Mouse (Mus musculus) kidney, embryonic 15.5 days (tissue): Measurements from ENCODE around the gene Clec11a. TPM values are rescaled to one million over a fixed set of nuclear protein-coding genes. Genes with fewer than 3 reads are reported as not detected.
A peak's percentile ranks its signal among the peaks of the same experiment; 100 is the strongest.

Experiments
- ATAC-seq: fragments of 200-750 bp; cut with Nextera tagmentation; replicated peaks from 2 replicates; pipeline ENCODE4 v1.8.0; 2017; ENCODE audit warnings: moderate TSS enrichment; ENCODE audit not compliant: low FRiP score
- H3K27ac ChIP-seq: fragments of 300-500 bp; sonication (generic); 2 replicates; pipeline ENCODE4 v1.5.1; 2015; ENCODE audit warnings: mild to moderate bottlenecking, inconsistent platforms
- H3K27me3 ChIP-seq: fragments of 300-500 bp; sonication (generic); 2 replicates; pipeline ENCODE4 v1.6.1; 2015; ENCODE audit warnings: inconsistent platforms
- H3K36me3 ChIP-seq: fragments of 300-500 bp; sonication (generic); 2 replicates; pipeline ENCODE4 v1.6.1; 2015; ENCODE audit warnings: inconsistent platforms
- H3K4me1 ChIP-seq: fragments of 300-500 bp; sonication (generic); 2 replicates; pipeline ENCODE4 v1.6.1; 2015; ENCODE audit warnings: inconsistent platforms
- H3K4me2 ChIP-seq: fragments of 300-500 bp; sonication (generic); 2 replicates; pipeline ENCODE4 v1.6.1; 2015; ENCODE audit warnings: moderate library complexity, mild to moderate bottlenecking, inconsistent platforms
- H3K4me3 ChIP-seq: fragments of 300-500 bp; sonication (generic); replicated peaks from 2 replicates; pipeline ENCODE4 v1.5.1; 2015; ENCODE audit warnings: mild to moderate bottlenecking, inconsistent platforms
- H3K9ac ChIP-seq: fragments of 300-500 bp; sonication (generic); 2 replicates; pipeline ENCODE4 v1.6.1; 2015; ENCODE audit warnings: mild to moderate bottlenecking, inconsistent platforms
- H3K9me3 ChIP-seq: fragments of 300-500 bp; sonication (generic); replicated peaks from 2 replicates; pipeline ENCODE4 v1.6.1; 2016; ENCODE audit warnings: inconsistent platforms
- WGBS: fragments of 180-500 bp; shearing (Covaris S2); methylation state at CpG from one replicate; pipeline ENCODE4 v1.1.7; 2015; ENCODE audit warnings: mixed read lengths; 5-methylcytosine and 5-hydroxymethylcytosine counted together
- polyA plus RNA-seq: library from polyadenylated mRNA; unstranded; fragments of >200 nt; fragmentation: Nextera tagmentation; extraction: Ambion mirVana; gene quantifications from 2 replicates; pipeline ENCODE4 v1.2.1, GENCODE M21; 2015

The Clec11a gene
- polyA plus RNA-seq, 1 experiment from 2014 or later: 7.0 TPM

DNA sequence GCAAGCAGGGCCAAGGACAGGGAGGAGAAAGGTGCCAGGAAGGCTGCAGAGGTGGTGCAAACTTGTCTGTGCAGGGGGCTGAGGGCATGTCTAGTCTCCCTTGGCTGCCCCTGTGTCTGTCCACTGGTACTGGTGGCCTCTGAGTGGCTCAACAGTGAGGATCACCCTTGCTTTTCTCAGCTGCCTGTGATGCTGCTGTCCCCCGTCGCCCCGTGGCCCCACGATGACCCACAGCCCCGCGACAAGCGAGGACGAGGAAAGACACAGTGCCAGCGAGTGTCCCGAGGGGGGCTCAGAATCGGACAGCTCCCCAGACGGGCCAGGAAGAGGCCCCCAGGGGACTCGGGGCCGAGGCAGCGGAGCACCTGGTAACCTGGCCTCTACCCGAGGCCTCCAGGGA is 5.8 kb upstream of the Clec11a start:
- H3K4me1 ChIP-seq: peaks cover 33% of the 10 kb centered on the region
- no peaks in the 10 kb centered on the region for H3K9me3 ChIP-seq
- no peak overlapping the region for H3K4me3 ChIP-seq
- H3K27ac ChIP-seq: no peak overlapping the region
- 68% methylated on average over 16 of the region's 16 CpGs for WGBS
- no peak overlapping the region for H3K9ac ChIP-seq
- H3K27me3 ChIP-seq: peaks cover 44% of the 10 kb centered on the region
- no peak for ATAC-seq
- no peaks in the 10 kb centered on the region for H3K36me3 ChIP-seq
- 0 out of 2 replicates have a peak overlapping the region, but pooled peaks have one; percentile 95 for H3K4me2 ChIP-seq

DNA sequence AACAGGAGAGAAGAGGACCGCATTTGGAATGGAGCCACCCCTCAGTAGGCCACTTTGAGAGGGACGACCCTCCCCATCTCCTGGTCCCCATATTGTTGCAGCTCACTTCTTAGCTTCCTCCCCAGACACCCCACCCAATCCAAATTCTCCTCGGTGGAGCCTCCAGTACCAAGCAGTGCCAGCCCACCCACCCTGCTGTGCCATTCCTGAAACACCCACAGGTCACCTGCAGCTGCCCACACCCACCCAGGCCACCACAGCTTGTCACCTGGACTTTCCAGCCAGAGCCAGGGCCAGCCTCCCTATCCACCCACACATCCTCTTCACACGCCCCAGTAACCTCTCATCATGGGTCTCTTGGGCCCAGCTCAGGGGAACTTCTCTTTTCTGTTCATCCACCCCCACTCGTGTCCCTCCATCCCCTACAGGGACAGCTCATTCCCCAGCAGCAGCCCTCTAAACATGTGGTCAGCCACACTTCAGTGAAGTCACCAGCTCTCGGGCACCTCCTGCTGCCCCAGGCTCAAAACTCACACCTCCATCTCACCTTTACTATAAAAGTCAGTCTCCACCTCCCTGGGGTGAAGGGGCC is 5.1 kb upstream of the Clec11a start:
- Histone ChIP-seq H3K4me1 (peaks cover 40% of the 10 kb centered on the region), H3K9ac (no peak overlapping the region), H3K9me3 (no peaks in the 10 kb centered on the region), H3K4me2 (peak overlapping the region; percentile 95), H3K27ac (no peak overlapping the region), H3K4me3 (peak overlapping the region; percentile 49), H3K27me3 (peaks cover 44% of the 10 kb centered on the region), H3K36me3 (no peaks in the 10 kb centered on the region)
- 16% methylated on average over 6 of the region's 6 CpGs for WGBS
- ATAC-seq: 0 out of 2 replicates have a peak, but pooled peaks have one; percentile 5

DNA sequence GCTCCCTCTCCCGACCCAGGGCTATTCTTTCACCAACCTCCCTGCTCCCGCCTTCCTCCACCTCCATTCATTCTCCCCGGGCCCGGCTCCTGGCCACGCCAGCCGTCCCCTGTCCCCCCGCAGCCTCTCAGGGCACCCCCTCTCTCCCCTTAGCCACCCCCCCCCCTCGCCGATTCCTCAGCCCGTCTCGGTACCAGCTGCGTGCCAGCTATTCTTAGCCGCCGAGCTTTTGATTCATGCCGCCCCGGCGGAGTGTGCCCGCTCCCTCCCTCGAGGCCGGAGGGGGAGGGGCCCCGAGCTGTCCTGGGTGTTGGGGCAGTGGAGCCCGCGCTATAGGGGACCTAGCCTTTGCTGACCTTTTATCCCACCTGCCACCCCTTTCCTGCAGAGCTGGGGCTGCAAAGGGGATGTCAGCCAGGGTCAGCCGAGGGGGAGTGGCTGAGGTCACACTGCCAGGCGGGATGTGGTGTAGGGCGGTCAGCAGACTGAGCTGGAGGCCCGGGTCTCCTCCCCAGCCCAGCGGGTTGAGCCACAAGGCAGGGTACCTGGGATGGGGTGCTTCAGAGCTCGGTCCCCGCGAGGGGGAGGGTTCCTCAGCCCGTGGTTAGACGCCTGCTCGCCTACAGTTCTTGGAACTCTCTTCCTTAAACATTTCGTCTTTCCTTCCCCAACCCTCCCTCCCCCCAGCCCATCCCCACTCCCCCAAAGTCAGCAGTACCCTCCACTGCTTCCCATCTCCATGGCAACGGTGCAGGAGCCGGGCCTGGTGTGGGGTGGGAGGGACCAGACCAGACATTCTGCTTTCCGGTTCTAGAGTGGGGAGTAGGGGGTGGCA is 4.4 kb upstream of the Clec11a start:
- Histone ChIP-seq H3K36me3 (no peaks in the 10 kb centered on the region), H3K27me3 (peaks cover 44% of the 10 kb centered on the region), H3K4me2 (peak overlapping the region; percentile 95), H3K27ac (peak overlapping the region; percentile 51), H3K9ac (peak overlapping the region; percentile 54), H3K4me3 (peak overlapping the region; percentile 49), H3K4me1 (peaks cover 47% of the 10 kb centered on the region), H3K9me3 (no peaks in the 10 kb centered on the region)
- ATAC-seq: peak; percentile 52
- under 1% methylated on average over 38 of the region's 38 CpGs for WGBS

DNA sequence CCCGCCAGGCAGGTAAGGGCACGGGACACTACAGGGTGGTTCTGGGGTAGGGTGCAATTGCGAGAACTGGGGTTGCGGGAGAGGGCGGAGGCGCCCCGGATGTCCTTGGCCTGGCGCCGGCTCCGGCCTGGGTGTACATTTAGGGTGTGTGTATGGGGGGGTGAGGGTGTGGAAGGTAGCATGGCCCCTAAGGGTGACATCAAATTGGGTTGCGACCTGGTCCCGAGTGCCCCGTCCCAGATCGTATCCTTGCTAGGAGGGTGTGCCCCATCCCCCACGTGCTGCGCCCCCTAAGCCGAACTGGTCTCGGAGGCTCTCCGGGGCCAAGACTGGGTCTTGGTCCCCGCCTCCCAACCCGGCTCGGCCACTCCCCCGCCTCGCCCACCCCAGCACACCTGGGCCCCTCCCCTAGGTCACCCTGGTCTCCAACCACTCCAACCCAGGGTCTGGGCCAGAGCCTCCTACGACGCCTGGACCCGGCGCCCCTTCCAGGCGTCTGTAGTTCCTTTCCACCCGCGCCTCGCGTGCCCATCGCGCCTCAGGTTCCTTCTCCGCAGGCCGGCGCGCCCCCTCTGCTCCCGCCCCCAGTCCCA is 3.7 kb upstream of the Clec11a start:
- WGBS: 1% methylated on average over 37 of the region's 40 CpGs
- H3K9ac ChIP-seq: peak overlapping the region; percentile 54
- H3K27ac ChIP-seq: peak overlapping the region; percentile 51
- no peaks in the 10 kb centered on the region for H3K36me3 ChIP-seq
- peaks cover 44% of the 10 kb centered on the region for H3K27me3 ChIP-seq
- H3K4me2 ChIP-seq: peak overlapping the region; percentile 95
- peak overlapping the region; percentile 49 for H3K4me3 ChIP-seq
- ATAC-seq: peak; percentile 14; the same call in 1 of the 2 replicates
- H3K4me1 ChIP-seq: peaks cover 54% of the 10 kb centered on the region
- no peaks in the 10 kb centered on the region for H3K9me3 ChIP-seq

DNA sequence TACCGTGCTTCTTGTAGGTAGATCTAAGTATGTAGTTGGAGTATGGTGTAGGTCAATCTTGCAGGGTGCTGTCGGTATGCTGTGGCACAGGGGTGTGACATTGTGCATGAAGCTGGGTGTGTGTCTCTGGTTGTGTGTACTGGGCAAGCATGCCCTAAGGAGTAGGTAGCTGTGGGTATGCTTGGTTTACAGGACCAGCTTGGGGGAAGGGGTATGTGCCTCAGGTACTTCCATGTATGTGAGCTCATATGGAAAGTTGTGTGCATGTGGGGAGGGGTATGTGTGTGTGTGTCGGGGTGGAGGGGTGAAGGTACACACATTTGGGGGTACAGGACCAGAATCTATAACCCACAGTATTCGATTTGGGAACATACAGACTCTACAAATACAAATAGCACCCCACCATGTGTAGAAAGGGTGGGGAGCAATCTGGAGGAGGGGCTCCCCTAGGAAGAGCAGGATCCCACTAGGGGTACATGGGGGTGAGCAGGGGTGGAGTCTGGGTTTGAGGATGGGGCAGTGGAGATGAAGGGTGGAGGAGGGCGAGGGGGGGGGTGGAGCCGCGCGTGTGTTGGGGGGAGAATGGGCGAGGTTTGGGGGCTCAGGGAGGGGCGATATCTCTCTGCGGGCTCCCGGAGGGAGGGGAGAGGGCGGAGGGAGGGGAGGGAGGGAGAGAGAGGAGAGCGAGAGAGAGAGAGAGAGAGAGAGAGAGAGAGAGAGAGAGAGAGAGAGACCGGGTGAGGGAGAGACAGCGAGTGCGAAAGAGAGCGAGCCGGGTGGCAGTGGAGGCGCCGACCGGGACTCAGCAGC is 3.0 kb upstream of the Clec11a start, which contains the start of gene Shank1:
Shank1 (plus strand) TSS at position 779 of the 810 bp plus-strand sequence.
- H3K9ac ChIP-seq: peak within 1 kb of the TSS; percentile 54
- peak within 1 kb of the TSS; percentile 51 for H3K27ac ChIP-seq
- peaks cover 44% of the 10 kb centered on the region for H3K27me3 ChIP-seq
- WGBS: 26% methylated on average over 12 of the region's 22 CpGs
- no peaks in the 10 kb centered on the region for H3K9me3 ChIP-seq
- no peak for ATAC-seq
- H3K4me1 ChIP-seq: peaks cover 54% of the 10 kb centered on the region
- peak within 1 kb of the TSS; percentile 95 for H3K4me2 ChIP-seq
- H3K36me3 ChIP-seq: no peaks in the 10 kb centered on the region
- H3K4me3 ChIP-seq: peak within 1 kb of the TSS; percentile 49

DNA sequence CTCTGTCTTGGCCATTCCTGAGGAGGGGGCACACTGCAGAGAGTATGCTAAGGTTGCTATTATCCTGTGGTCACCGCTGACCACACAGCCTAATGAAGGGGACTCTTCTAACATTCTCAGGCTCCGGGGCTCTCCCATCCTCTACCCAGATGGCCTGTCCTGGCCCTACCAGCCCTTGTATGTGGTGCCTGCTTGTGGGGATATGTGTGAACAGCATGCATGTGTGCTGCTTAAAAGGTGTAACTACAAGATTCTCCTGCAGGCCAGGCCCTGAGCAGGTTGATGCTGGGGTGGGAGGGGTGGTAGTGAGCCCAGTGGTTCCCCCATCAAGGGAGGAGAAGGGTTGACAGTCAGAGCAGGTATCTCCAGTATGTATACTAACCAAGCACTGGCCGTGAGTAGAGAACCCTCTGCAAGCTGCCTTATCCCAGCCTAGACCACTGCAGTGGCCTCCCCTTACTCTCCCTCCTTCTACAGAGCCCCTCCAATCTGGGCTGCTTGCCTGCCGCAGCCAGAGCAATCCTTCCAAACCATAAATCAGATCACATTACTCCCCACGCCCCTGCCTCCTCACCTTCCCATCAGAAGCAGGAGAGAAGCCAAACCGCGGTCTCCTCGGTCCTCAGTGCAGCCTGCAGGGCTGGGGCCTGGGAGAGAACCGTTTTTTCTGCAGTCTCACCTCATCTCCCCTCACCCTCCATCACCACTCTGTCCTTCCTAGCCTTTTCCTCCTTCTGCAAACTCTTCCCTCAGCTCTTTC is 739 bp upstream of the Clec11a start:
- H3K27me3 ChIP-seq: peaks cover 36% of the 10 kb centered on the region
- 0 out of 2 replicates have a peak overlapping the region, but pooled peaks have one; percentile 9 for H3K27ac ChIP-seq
- 29% methylated on average over 9 of the region's 9 CpGs for WGBS
- H3K4me3 ChIP-seq: no peak overlapping the region
- H3K9ac ChIP-seq: no peak overlapping the region
- ATAC-seq: no peak
- H3K36me3 ChIP-seq: no peaks in the 10 kb centered on the region
- H3K4me2 ChIP-seq: no peak overlapping the region; the same call in 1 of the 2 replicates
- H3K9me3 ChIP-seq: no peaks in the 10 kb centered on the region
- peaks cover 60% of the 10 kb centered on the region for H3K4me1 ChIP-seq

DNA sequence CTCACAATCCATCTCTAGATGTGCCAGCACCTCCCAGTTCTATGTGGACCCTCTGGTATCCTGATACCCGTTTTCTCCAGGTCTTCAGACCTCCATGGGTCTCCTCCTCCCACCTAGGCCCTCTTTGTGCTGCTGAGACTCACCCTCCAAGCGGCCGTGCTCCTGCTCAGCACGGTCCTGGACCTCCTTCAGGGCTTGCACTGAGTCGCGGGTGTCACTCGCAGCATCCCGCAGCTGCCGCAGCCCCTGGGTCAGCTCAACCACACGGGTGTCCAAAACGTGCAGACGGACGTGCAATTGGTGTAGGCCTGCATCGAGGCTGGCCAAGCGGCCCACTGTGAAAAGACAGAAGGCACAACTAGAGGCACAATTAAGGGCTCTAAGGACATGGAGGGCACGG is 1.0 kb downstream of the Clec11a start:
- Histone ChIP-seq H3K9me3 (no peaks in the 10 kb centered on the region), H3K4me2 (peak overlapping the region; percentile 70), H3K9ac (0 out of 2 replicates have a peak overlapping the region, but pooled peaks have one; percentile 0), H3K27ac (peak overlapping the region; percentile 94), H3K4me3 (peak overlapping the region; percentile 67), H3K4me1 (peaks cover 42% of the 10 kb centered on the region), H3K27me3 (peaks cover 25% of the 10 kb centered on the region), H3K36me3 (no peaks in the 10 kb centered on the region)
- no peak for ATAC-seq
- WGBS: 11% methylated on average over 16 of the region's 16 CpGs

DNA sequence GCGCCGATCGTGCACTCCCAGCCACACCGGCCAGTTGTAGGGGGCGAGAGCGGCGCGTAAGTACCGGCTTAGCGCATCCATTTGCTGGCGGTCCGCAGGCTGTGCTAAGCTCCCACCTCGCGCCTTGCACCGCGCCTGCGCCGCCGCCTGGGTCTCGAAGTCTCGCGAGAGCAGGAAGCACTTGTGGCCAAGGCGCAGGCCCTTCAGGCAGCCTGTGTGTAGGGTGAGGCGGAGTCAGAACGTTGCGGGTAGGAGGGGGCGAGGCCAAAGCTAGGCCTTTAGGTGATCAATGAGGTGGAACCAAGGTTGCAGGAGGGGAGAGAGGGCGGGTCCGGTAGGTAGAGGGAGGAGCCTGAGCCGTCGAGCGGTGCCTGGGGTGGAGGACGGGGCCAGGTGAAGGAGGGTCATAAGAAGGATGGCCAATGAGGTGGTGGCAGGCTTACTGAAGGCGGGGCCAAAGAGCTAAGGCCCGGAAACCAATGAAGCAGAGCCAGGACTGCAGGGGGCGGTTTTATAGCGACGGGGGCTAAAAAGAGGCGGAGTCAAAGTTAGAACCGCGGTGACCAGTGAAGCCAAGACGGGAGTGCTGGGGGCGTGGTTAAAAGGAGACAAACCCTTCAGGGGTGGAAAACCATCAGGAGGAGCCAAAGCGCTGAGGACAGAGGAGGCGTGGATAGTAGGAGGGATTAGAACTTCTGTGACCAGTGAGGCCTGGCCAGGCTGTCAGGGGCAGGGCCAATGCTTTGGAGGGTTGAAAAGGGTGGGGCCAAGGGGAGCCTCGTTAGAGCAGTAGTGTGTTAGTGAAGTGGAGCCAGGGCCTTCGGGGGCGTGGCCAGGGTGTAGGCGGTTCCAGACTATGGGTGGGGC is 1.7 kb downstream of the Clec11a start:
- peak; percentile 95 for ATAC-seq
- peak overlapping the region; percentile 70 for H3K4me2 ChIP-seq
- under 1% methylated on average over 49 of the region's 49 CpGs for WGBS
- no peaks in the 10 kb centered on the region for H3K9me3 ChIP-seq
- peaks cover 20% of the 10 kb centered on the region for H3K27me3 ChIP-seq
- peak overlapping the region; percentile 94 for H3K27ac ChIP-seq
- peak overlapping the region; percentile 67 for H3K4me3 ChIP-seq
- H3K4me1 ChIP-seq: peaks cover 36% of the 10 kb centered on the region
- peak overlapping the region; percentile 77 for H3K9ac ChIP-seq
- H3K36me3 ChIP-seq: no peaks in the 10 kb centered on the region

DNA sequence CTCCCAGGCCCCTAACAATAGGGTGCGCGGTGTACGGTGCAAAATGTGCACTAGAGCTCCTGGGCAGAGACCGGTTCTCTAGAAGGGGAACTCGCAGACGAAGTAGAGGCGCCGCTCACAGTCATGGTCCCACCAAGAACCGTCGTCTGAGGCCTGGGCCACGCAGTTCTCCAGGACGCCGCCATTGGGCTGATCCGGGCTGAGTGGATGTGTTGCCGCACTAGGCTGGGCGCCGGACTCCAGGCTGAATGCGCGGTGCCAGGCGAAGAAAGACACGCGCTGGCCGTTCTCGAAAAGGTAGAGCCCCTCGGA is 2.3 kb downstream of the Clec11a start:
- Histone ChIP-seq H3K9me3 (no peaks in the 10 kb centered on the region), H3K9ac (peak overlapping the region; percentile 77), H3K27me3 (peaks cover 16% of the 10 kb centered on the region), H3K4me3 (peak overlapping the region; percentile 67), H3K36me3 (no peaks in the 10 kb centered on the region), H3K4me1 (peaks cover 36% of the 10 kb centered on the region), H3K4me2 (peak overlapping the region; percentile 70), H3K27ac (peak overlapping the region; percentile 94)
- WGBS: under 1% methylated on average over 25 of the region's 25 CpGs
- peak; percentile 7; the same call in 1 of the 2 replicates for ATAC-seq
